Mouse (Mus musculus) liver, embryonic 11.5 days (tissue): ENCODE data around the gene Mfsd1. TPM values are rescaled to one million over a fixed set of nuclear protein-coding genes. Genes with fewer than 3 reads are reported as not detected.

Experiments
- ATAC-seq: fragments of 200-750 bp; cut with Nextera tagmentation; replicated peaks from 2 replicates; pipeline ENCODE4 v1.8.0; 2017; ENCODE audit warnings: moderate number of reproducible peaks, mild to moderate bottlenecking, moderate TSS enrichment, moderate library complexity; ENCODE audit not compliant: low FRiP score
- DNase-seq: peaks from one replicate; pipeline ENCODE4 v3.0.0-alpha.2; 2017; ENCODE audit warnings: low spot score
- H3K27ac ChIP-seq: fragments of 300-500 bp; sonication (generic); 2 replicates; pipeline ENCODE4 v1.5.1; 2014; ENCODE audit warnings: mild to moderate bottlenecking, low read depth, low read length, control low read depth
- H3K27me3 ChIP-seq: fragments of 300-500 bp; sonication (generic); replicated peaks from 2 replicates; pipeline ENCODE4 v1.6.1; 2014; ENCODE audit warnings: low read length, mixed read lengths; ENCODE audit not compliant: control insufficient read depth, insufficient read depth
- H3K36me3 ChIP-seq: fragments of 300-500 bp; sonication (generic); 2 replicates; pipeline ENCODE4 v1.6.1; 2014; ENCODE audit warnings: mild to moderate bottlenecking, low read length, moderate library complexity, mixed read lengths; ENCODE audit not compliant: control insufficient read depth, insufficient read depth
- H3K4me1 ChIP-seq: fragments of 300-500 bp; sonication (generic); replicated peaks from 2 replicates; pipeline ENCODE4 v1.6.1; 2014; ENCODE audit warnings: low read length, mixed read lengths; ENCODE audit not compliant: control insufficient read depth, insufficient read depth
- H3K4me2 ChIP-seq: fragments of 300-500 bp; sonication (generic); 2 replicates; pipeline ENCODE4 v1.6.1; 2014; ENCODE audit warnings: mild to moderate bottlenecking, control low read depth, moderate library complexity
- H3K4me3 ChIP-seq: fragments of 300-500 bp; sonication (generic); 2 replicates; pipeline ENCODE4 v1.5.1; 2014; ENCODE audit warnings: low read depth, low read length, control low read depth
- H3K9ac ChIP-seq: fragments of 300-500 bp; sonication (generic); 2 replicates; pipeline ENCODE4 v1.6.1; 2014; ENCODE audit warnings: low read depth, low read length, control low read depth
- H3K9me3 ChIP-seq: fragments of 300-500 bp; sonication (generic); 2 replicates; pipeline ENCODE4 v1.6.1; 2016; ENCODE audit warnings: low read length, inconsistent platforms, mixed read lengths; ENCODE audit not compliant: control insufficient read depth
- WGBS: fragments of 180-500 bp; shearing (Covaris S2); extraction: QIAGEN DNeasy Blood & Tissue Kit; methylation state at CpG from one replicate; pipeline ENCODE4 v1.1.7; 2014; 5-methylcytosine and 5-hydroxymethylcytosine counted together
- polyA plus RNA-seq: library from polyadenylated mRNA; unstranded; fragments of >200 nt; fragmentation: Nextera tagmentation; extraction: Ambion mirVana; gene quantifications from 2 replicates; pipeline ENCODE4 v1.2.1, GENCODE M21; 2014

The Mfsd1 gene
- polyA plus RNA-seq, 1 experiment from 2014 or later = 44.4 TPM

- H3K9me3 ChIP-seq = no peaks in the 10 kb centered on the region
- no peak overlapping the region for H3K27ac ChIP-seq
- WGBS = 55% methylated on average over 5 of the region's 5 CpGs
- DNase-seq (no peak), ATAC-seq (peak; percentile 60)
- H3K27me3 ChIP-seq = no peaks in the 10 kb centered on the region
- no peak overlapping the region for H3K4me3 ChIP-seq
- no peaks in the 10 kb centered on the region for H3K4me1 ChIP-seq
- no peak overlapping the region for H3K9ac ChIP-seq
- H3K36me3 ChIP-seq = no peaks in the 10 kb centered on the region
- no peak overlapping the region for H3K4me2 ChIP-seq
These were observed 17.7 kb upstream of the Mfsd1 start for GRCm38 (mm10) chr3:67564731-67565357.

GRCm38 (mm10) chr3:67565540-67566227 is 16.9 kb upstream of the Mfsd1 start:
- Histone ChIP-seq H3K9ac (no peak overlapping the region), H3K4me3 (no peak overlapping the region), H3K9me3 (no peaks in the 10 kb centered on the region), H3K27ac (no peak overlapping the region), H3K27me3 (no peaks in the 10 kb centered on the region), H3K36me3 (no peaks in the 10 kb centered on the region), H3K4me2 (no peak overlapping the region), H3K4me1 (no peaks in the 10 kb centered on the region)
- 55% methylated on average over 8 of the region's 8 CpGs for WGBS
- ATAC-seq (peak; percentile 85), DNase-seq (no peak)

- DNase-seq = peak; percentile 53
- no peaks in the 10 kb centered on the region for H3K27me3 ChIP-seq
- H3K4me1 ChIP-seq = no peaks in the 10 kb centered on the region
- no peak overlapping the region for H3K27ac ChIP-seq
- peak; percentile 38 for ATAC-seq
- H3K4me2 ChIP-seq = peak overlapping the region; percentile 16; the same call in 1 of the 2 replicates
- WGBS = 25% methylated on average over 17 of the region's 17 CpGs
- H3K9ac ChIP-seq = no peak overlapping the region
- H3K36me3 ChIP-seq = no peaks in the 10 kb centered on the region
- H3K9me3 ChIP-seq = no peaks in the 10 kb centered on the region
- H3K4me3 ChIP-seq = peak overlapping the region; percentile 6; the same call in 1 of the 2 replicates
These were observed 14.4 kb upstream of the Mfsd1 start for GRCm38 (mm10) chr3:67568015-67568618.

DNA sequence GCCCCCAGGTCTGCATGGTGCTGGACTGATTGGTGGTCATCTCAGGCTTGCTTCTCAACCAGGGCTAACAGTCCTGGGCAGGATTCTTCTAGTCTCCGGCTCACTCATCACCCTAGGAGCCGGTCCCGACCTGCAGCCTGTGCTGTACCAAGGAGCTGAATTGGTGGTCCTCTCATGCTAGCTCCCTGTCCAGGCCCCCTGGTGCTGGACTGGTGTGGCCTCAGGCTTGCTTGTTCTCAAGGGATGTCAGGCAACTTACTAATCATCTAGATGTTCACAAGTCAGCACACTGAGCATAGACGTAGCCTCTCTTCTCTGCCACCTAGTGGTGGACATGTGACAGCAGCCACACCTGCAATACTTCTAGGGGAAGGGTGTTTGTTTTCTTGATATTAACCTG is 9.6 kb upstream of the Mfsd1 start:
- Histone ChIP-seq H3K36me3 (no peaks in the 10 kb centered on the region), H3K9ac (no peak overlapping the region), H3K4me1 (no peaks in the 10 kb centered on the region), H3K27me3 (no peaks in the 10 kb centered on the region), H3K27ac (no peak overlapping the region), H3K4me2 (no peak overlapping the region), H3K4me3 (no peak overlapping the region), H3K9me3 (no peaks in the 10 kb centered on the region)
- ATAC-seq = peak; percentile 59; the same call in 1 of the 2 replicates
- WGBS = 57% methylated on average over 4 of the region's 4 CpGs
- no peak for DNase-seq

DNA sequence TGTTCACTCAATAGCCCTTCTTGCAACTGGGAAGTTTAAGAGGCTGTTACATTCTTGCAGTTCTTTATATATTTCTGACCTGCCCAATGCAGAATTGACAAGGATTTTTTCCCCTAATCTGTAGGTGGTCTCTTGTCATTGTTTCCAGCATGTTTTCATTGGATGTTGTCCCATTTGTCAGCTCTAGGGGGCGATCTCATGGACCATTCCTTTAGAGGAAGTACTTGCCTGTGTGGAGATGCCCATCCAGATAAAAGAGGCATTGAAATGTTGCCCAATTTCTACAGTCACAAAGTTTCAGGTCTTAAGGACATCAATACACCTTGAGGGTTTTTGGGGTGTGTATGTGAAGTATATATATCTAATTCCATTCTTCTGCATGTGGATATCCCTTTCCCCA is 9.0 kb upstream of the Mfsd1 start:
- no peaks in the 10 kb centered on the region for H3K9me3 ChIP-seq
- H3K36me3 ChIP-seq = no peaks in the 10 kb centered on the region
- no peak overlapping the region for H3K4me2 ChIP-seq
- no peaks in the 10 kb centered on the region for H3K4me1 ChIP-seq
- 0% methylated on average over 1 of the region's 1 CpGs for WGBS
- no peak overlapping the region for H3K9ac ChIP-seq
- ATAC-seq = no peak
- H3K27ac ChIP-seq = no peak overlapping the region
- H3K4me3 ChIP-seq = no peak overlapping the region
- no peaks in the 10 kb centered on the region for H3K27me3 ChIP-seq
- no peak for DNase-seq

DNA sequence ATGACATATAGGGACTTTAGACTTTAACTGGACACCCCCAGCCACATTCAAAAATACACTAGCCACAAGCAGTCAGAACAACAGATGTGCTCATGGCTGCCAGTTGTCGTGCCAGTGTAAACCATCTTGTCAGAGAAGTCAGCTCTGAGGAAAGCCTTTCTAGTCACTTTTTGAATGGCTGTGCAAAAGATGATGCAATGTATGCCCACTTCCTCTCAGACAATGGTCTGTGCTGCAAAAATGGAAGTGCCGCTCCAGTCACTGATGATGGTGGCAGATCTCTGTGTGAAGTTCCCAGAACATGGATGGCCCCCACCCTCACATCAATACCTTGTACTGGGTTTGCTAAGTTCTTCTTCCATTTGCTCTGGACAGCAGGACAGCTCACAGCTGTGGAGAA is 6.3 kb upstream of the Mfsd1 start:
- Histone ChIP-seq H3K9ac (no peak overlapping the region), H3K9me3 (no peaks in the 10 kb centered on the region), H3K4me3 (no peak overlapping the region), H3K27ac (no peak overlapping the region), H3K4me2 (no peak overlapping the region), H3K4me1 (no peaks in the 10 kb centered on the region), H3K36me3 (no peaks in the 10 kb centered on the region), H3K27me3 (no peaks in the 10 kb centered on the region)
- ATAC-seq (no peak), DNase-seq (no peak)
- WGBS = 65% methylated on average over 2 of the region's 2 CpGs

DNA sequence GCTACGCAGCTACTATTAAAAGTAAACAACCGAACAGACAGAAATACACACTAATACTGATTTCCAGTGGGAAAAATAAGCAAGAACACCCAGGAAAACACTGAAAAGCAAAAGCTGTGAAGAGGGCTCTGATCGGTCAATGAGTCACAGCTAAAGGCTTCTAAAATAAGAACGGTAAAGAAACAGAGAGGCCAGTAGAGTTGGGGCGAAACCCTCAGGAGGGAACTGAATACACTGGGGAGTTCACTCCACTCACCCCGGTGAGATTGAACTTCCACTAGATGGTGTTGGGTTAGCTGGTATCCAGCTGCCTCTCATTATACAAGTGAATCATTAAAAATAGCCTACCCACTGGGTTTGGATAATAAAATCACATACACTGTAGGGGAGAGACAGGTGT is 5.8 kb upstream of the Mfsd1 start:
- WGBS = 81% methylated on average over 6 of the region's 6 CpGs
- ATAC-seq = no peak

GRCm38 (mm10) chr3:67583125-67583845 is 744 bp downstream of the Mfsd1 start:
- Histone ChIP-seq H3K4me2 (peak overlapping the region; percentile 90), H3K27ac (no peak overlapping the region), H3K27me3 (no peaks in the 10 kb centered on the region), H3K4me1 (peaks cover 9% of the 10 kb centered on the region; the same call in 1 of the 2 replicates), H3K9ac (peak overlapping the region; percentile 83), H3K36me3 (0 out of 2 replicates have a peak, but pooled peaks cover 3% of the 10 kb centered on the region), H3K9me3 (no peaks in the 10 kb centered on the region), H3K4me3 (peak overlapping the region; percentile 85)
- DNase-seq (no peak), ATAC-seq (no peak; the same call in 1 of the 2 replicates)
- WGBS = 16% methylated on average over 16 of the region's 16 CpGs

More for the DNA sequence above, 5.8 kb upstream of the Mfsd1 start:
- Histone ChIP-seq H3K27me3 (no peaks in the 10 kb centered on the region), H3K4me1 (no peaks in the 10 kb centered on the region), H3K27ac (no peak overlapping the region), H3K9ac (no peak overlapping the region), H3K36me3 (no peaks in the 10 kb centered on the region), H3K9me3 (no peaks in the 10 kb centered on the region), H3K4me3 (no peak overlapping the region), H3K4me2 (no peak overlapping the region)
- DNase-seq = no peak
